Mouse (Mus musculus) stomach, embryonic 14.5 days (tissue): ENCODE measurements around the gene Ccdc84. TPM values are rescaled to one million over a fixed set of nuclear protein-coding genes. Genes with fewer than 3 reads are reported as not detected.
A peak's percentile ranks its signal among the peaks of the same experiment; 100 is the strongest.
"Not testable (repeated sequence)": the region's sequence is repeated elsewhere in the genome, so short reads cannot be mapped to it uniquely, and the experiment has no call there.

ENCODE experiments used
- ATAC-seq: fragments of 200-750 bp; cut with Nextera tagmentation; 2 replicates; pipeline ENCODE4 v1.8.0; 2017; ENCODE audit warnings: low read depth, moderate TSS enrichment; ENCODE audit not compliant: insufficient number of reproducible peaks, insufficient read depth, low FRiP score
- H3K27ac ChIP-seq: fragments of 300-500 bp; sonication (generic); 2 replicates; pipeline ENCODE4 v1.5.1; 2014; ENCODE audit warnings: mild to moderate bottlenecking, low read length, moderate library complexity, mixed read lengths
- H3K27me3 ChIP-seq: fragments of 300-500 bp; sonication (generic); 2 replicates; pipeline ENCODE4 v1.6.1; 2014; ENCODE audit warnings: low read length, control low read depth, mixed read lengths; ENCODE audit not compliant: control insufficient read depth, insufficient read depth
- H3K36me3 ChIP-seq: fragments of 300-500 bp; sonication (generic); 2 replicates; pipeline ENCODE4 v1.6.1; 2014; ENCODE audit warnings: mild to moderate bottlenecking, control low read depth, low read length, moderate library complexity, mixed read lengths; ENCODE audit not compliant: control insufficient read depth, insufficient read depth
- H3K4me1 ChIP-seq: fragments of 300-500 bp; sonication (generic); 2 replicates; pipeline ENCODE4 v1.6.1; 2014; ENCODE audit warnings: low read length, control low read depth, mixed read lengths; ENCODE audit not compliant: control insufficient read depth, insufficient read depth
- H3K4me2 ChIP-seq: fragments of 300-500 bp; sonication (generic); replicated peaks from 2 replicates; pipeline ENCODE4 v1.6.1; 2014; ENCODE audit warnings: low read depth, low read length, control low read depth
- H3K4me3 ChIP-seq: fragments of 300-500 bp; sonication (generic); 2 replicates; pipeline ENCODE4 v1.5.1; 2014; ENCODE audit warnings: low read depth, low read length, control low read depth
- H3K9ac ChIP-seq: fragments of 300-500 bp; sonication (generic); replicated peaks from 2 replicates; pipeline ENCODE4 v1.6.1; 2014; ENCODE audit warnings: low read depth, mild to moderate bottlenecking, control low read depth, low read length, moderate library complexity, mixed read lengths
- H3K9me3 ChIP-seq: fragments of 300-500 bp; sonication (generic); 2 replicates; pipeline ENCODE4 v1.6.1; 2016; ENCODE audit warnings: low read depth, low read length, control low read depth; ENCODE audit not compliant: control insufficient read depth
- WGBS: fragments of 180-500 bp; shearing (Covaris S2); extraction: QIAGEN DNeasy Blood & Tissue Kit; methylation state at CpG from one replicate; pipeline ENCODE4 v1.1.7; 2014; 5-methylcytosine and 5-hydroxymethylcytosine counted together
- polyA plus RNA-seq: library from polyadenylated mRNA; unstranded; fragments of >200 nt; fragmentation: Nextera tagmentation; extraction: Ambion mirVana; gene quantifications from 2 replicates; pipeline ENCODE4 v1.2.1, GENCODE M21; 2014

Ccdc84 gene
- polyA plus RNA-seq, 1 experiment from 2014 or later, result 27.0 TPM

DNA sequence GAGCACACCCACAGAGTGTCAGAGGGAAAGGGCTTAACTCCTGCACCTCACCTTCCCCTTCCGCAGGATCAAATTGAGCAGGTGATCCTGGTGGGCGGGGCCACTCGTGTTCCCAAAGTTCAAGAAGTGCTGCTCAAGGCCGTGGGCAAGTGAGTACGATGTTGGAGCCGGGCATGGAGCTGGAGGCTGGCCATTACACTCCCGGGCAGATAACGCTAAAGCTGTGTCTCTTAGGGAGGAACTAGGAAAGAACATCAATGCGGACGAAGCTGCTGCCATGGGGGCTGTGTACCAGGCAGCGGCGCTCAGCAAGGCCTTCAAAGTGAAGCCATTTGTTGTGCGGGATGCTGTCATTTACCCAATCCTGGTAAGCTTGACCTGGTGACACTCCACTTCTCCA, 33.8 kb downstream of the Ccdc84 start:
- Histone ChIP-seq H3K4me2 (no peak overlapping the region), H3K9ac (no peak overlapping the region), H3K27ac (no peak overlapping the region), H3K4me3 (no peak overlapping the region), H3K36me3 (peaks cover 81% of the 10 kb centered on the region), H3K4me1 (peaks cover 8% of the 10 kb centered on the region), H3K9me3 (no peaks in the 10 kb centered on the region), H3K27me3 (no peaks in the 10 kb centered on the region)
- no peak for ATAC-seq
- WGBS, result 88% methylated on average over 13 of the region's 13 CpGs

DNA sequence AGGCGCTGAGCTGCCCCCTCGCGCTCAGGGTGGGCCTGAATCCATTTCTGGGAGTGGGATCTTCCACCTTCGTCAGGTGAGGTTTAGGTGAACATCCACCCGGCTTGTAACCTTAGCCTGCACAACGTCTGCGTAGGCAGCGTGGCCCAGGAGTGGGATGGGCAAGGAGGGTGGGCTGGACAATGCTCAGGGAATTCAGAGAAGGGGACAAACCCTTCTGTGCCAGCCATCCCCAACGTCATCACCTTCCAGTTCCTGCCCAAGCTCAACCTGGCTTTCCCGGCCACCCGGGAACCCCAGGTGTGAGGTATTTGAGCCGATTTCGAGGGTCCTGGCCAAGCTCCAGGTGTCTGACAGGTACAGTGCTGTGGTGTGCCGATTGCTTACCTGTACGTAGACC, 38.5 kb downstream of the Ccdc84 start:
- no peaks in the 10 kb centered on the region for H3K9me3 ChIP-seq
- ATAC-seq, result no peak; the same call in 1 of the 2 replicates
- H3K4me1 ChIP-seq, result peaks cover 8% of the 10 kb centered on the region
- no peaks in the 10 kb centered on the region for H3K27me3 ChIP-seq
- H3K4me2 ChIP-seq, result peak overlapping the region; percentile 98
- WGBS, result 5% methylated on average over 15 of the region's 15 CpGs
- H3K9ac ChIP-seq, result peak overlapping the region; percentile 92
- peak overlapping the region; percentile 83 for H3K27ac ChIP-seq
- peaks cover 38% of the 10 kb centered on the region for H3K36me3 ChIP-seq
- peak overlapping the region; percentile 69 for H3K4me3 ChIP-seq

DNA sequence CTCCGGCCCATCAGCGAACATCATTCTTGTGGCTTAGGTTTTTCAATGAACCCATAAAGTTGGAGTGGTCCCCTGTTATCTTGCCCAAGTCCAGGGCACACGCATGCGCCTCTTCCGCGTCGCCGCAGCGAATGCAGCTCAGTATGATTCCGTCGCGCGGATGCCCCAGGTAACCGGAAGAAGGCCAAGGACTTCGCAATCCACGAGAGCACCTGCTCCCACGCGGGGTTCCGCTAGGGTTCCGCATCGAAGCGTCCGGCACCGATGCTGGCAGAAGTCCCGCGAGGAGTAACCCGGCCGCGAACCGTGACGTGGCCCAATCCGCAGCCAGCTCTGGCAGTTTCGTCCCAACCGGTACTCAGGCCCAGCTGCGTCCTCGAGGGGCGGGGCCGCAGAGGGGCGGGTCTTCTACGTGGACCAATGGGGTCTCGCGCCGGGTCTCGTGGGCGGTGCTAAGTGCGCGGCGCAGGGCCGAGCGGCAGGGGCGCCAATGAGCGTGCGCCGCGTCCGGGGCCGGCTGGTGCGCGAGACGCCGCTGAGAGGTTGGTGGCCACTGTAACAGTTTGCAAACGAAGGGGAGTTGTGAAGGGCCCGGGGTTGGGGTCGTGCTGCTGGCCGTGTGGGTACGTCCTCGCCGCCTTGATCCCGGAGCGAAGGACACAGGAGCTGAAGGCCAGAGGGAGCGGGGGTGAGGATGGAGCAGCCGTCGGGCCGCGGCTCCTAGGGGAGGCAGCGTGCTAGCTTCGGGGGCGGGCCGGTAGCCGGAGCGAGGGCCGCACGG, 39.1 kb downstream of the Ccdc84 start, which contains the start of gene Hyou1:
Hyou1 (plus strand) TSS at position 437 of the 781 bp plus-strand sequence.
- ATAC-seq, result peak; percentile 97
- H3K4me1 ChIP-seq, result peaks cover 8% of the 10 kb centered on the region
- no peaks in the 10 kb centered on the region for H3K27me3 ChIP-seq
- H3K36me3 ChIP-seq, result peaks cover 32% of the 10 kb centered on the region
- H3K9me3 ChIP-seq, result no peaks in the 10 kb centered on the region
- peak within 1 kb of the TSS; percentile 92 for H3K9ac ChIP-seq
- peak within 1 kb of the TSS; percentile 87 for H3K27ac ChIP-seq
- H3K4me3 ChIP-seq, result peak within 1 kb of the TSS; percentile 69
- WGBS, result under 1% methylated on average over 83 of the region's 83 CpGs
- peak within 1 kb of the TSS; percentile 98 for H3K4me2 ChIP-seq

DNA sequence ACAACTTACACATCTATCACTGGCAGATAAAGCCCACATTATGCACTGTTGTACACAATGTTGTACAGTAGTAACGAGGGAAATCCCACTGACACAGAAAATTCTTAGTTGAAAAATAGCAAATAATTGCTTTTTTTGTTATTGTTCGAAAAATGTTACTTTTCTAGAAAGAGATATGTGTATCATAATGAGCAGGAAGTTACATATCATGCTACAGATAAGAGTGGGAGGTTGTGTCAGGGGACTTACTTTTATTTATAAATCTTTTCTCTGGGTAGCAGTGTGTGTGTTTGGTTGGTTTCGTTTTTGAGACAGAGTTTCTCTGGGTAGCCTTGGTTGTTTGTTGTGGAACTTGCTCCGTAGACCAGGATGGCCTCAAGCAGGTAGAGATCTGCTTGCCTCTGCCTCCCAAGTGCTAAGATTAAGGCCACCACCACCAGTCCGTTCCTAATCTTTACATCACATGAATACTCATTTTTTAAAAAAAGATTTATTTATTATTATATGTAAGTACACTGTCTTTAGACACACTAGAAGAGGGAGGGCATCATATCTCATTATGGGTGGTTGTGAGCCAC, 40.1 kb downstream of the Ccdc84 start:
- 0 out of 2 replicates have a peak overlapping the region, but pooled peaks have one; percentile 87 for H3K27ac ChIP-seq
- 81% methylated on average over 5 of the region's 5 CpGs for WGBS

DNA sequence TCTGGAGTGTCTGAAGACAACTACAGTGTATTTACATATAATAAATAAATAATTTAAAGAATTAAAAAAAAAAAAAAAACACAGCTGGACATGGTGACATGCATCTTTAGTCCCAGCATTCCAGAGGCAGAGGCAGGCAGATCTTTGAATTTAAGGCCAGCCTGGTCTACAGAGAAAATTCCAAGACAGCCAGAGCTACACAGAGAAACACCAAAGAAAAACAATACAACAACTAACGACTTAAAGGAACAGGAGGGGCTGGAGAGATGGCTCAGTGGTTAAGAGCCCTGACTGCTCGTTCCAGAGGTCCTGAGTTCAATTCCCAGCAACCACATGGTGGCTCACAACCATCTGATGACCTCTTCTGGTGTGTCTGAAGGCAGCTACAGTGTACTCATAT, 41.0 kb downstream of the Ccdc84 start:
- not testable (repeated sequence) for H3K4me2 ChIP-seq, H3K4me3 ChIP-seq, H3K27me3 ChIP-seq, ATAC-seq, H3K4me1 ChIP-seq, H3K9me3 ChIP-seq, H3K9ac ChIP-seq, H3K27ac ChIP-seq
- 84% methylated on average over 2 of the region's 2 CpGs for WGBS
- peaks cover 13% of the 10 kb centered on the region for H3K36me3 ChIP-seq

More for the DNA sequence above, 40.1 kb downstream of the Ccdc84 start:
- H3K4me2 ChIP-seq, result peak overlapping the region; percentile 48
- no peaks in the 10 kb centered on the region for H3K27me3 ChIP-seq
- peaks cover 8% of the 10 kb centered on the region for H3K4me1 ChIP-seq
- no peaks in the 10 kb centered on the region for H3K9me3 ChIP-seq
- no peak for ATAC-seq
- peak overlapping the region; percentile 69 for H3K4me3 ChIP-seq
- H3K9ac ChIP-seq, result 0 out of 2 replicates have a peak overlapping the region, but pooled peaks have one; percentile 61
- peaks cover 22% of the 10 kb centered on the region for H3K36me3 ChIP-seq

DNA sequence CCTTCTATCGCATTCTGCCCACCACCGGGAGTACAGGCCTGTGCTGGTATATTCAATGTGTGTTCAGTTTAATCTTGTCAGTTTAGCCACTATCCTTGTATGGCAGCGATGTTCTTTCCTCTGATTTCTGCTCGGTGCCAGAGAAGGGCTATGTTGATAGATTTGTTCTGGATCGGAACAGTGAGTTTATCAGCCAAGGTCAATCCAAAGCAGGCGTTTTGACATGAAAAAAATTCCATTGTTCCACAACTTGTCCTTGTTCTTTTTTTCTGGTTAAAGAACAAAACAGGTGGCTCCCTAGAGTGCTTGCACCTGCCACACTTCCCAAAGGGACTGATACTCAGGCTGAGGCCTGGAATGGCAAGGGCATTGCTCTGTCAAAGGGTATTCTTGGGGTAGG, 42.2 kb downstream of the Ccdc84 start:
- Histone ChIP-seq H3K27ac (no peak overlapping the region), H3K36me3 (peaks cover under 1% of the 10 kb centered on the region; the same call in 1 of the 2 replicates), H3K4me1 (peaks cover 8% of the 10 kb centered on the region), H3K4me3 (no peak overlapping the region), H3K27me3 (no peaks in the 10 kb centered on the region), H3K9me3 (no peaks in the 10 kb centered on the region), H3K4me2 (no peak overlapping the region), H3K9ac (no peak overlapping the region)
- 88% methylated on average over 6 of the region's 6 CpGs for WGBS
- ATAC-seq, result no peak

DNA sequence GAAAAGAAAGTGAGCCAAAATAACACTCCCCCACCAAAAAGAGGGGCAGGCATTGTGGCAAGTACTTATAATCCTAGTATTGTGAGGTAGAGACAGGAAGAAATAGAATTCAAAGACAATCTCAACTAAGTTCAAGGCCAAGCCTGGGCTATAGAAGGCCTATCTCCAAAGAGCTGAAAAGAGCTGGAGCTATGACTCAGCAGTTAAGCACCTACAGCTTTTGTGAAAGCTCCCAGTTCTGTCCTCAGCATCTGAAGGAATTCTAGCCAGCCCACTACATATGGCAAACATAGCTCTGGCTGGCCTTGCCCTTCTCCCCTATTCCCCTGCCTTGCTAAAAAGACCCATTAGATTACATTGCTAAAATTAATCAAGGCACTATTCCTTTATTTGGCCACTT, 45.0 kb downstream of the Ccdc84 start:
- ATAC-seq, result no peak
- Histone ChIP-seq H3K27ac (no peak overlapping the region), H3K9me3 (no peaks in the 10 kb centered on the region), H3K4me2 (no peak overlapping the region), H3K4me1 (no peaks in the 10 kb centered on the region), H3K27me3 (no peaks in the 10 kb centered on the region), H3K36me3 (no peaks in the 10 kb centered on the region), H3K4me3 (no peak overlapping the region), H3K9ac (no peak overlapping the region)

DNA sequence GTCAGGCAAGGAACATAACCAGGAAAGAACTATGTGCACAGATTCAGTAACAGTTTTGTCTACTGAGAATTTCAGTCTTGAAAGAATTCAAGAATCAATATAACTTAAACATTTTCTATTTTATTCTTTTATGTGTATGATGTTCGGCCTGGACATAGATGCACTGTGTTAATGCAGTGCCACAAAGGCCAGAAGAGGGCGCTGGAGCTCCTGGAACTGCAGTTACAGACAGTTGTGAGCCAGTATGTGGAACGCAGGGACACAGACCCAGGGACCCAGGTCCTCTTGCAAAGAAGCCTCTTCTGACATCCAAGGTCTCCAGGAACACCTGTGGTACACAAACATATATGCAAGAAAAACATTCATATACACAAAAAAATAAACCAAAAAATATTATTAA, 53.9 kb downstream of the Ccdc84 start:
- Histone ChIP-seq H3K4me3 (no peak overlapping the region), H3K27me3 (no peaks in the 10 kb centered on the region), H3K27ac (no peak overlapping the region), H3K4me2 (no peak overlapping the region), H3K9ac (no peak overlapping the region), H3K4me1 (peaks cover 5% of the 10 kb centered on the region; the same call in 1 of the 2 replicates), H3K36me3 (peaks cover 2% of the 10 kb centered on the region), H3K9me3 (no peaks in the 10 kb centered on the region)
- WGBS, result 59% methylated on average over 3 of the region's 3 CpGs
- ATAC-seq, result no peak
